Mouse (Mus musculus): ENCODE results near the gene Stxbp5l. TPM values are rescaled to one million over a fixed set of nuclear protein-coding genes. Genes with fewer than 3 reads are reported as not detected.

The Stxbp5l gene
- polyA plus RNA-seq (2015; fragmentation: Nextera tagmentation; extraction: Ambion mirVana) = 1.5 and 4.0 TPM in 2 replicates

DNA sequence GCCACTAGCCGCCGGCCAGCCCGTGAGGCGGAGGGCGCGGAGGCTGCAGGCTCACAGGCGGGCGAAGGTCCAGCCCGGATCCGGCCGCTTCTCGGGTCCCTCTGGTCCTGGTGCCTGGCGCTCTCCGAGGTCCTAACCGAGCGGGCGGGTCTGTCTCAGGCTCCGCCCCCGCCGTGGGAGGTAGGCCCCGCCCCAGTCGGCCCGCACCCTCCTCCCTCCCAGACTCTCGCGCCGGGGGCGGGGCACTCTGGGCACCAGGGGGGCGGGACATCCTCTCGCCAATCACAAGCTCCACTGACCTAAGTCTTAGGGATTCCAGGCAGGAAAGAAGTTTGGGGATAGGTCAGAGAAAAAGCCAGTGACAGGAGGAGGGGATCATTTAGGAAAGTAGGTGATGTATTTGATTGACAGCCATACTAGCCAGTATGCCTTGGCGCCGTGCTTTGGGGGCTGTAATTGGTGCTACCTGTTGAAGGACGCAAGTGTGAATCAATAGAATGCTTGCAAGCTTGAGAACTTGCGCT, at the start of gene Stxbp5l:
Gene Stxbp5l (minus strand): TSS at position 142 of the 524 bp plus-strand sequence.
- WGBS = under 1% methylated on average over 33 of the region's 33 CpGs
- Histone ChIP-seq H3K4me1 (ENCODE audit: insufficient read depth, low read length) (peaks cover 8% of the 10 kb centered on the region), H3K27me3 (ENCODE audit: insufficient read depth, low read length) (peaks cover 4% of the 10 kb centered on the region; the same call in 1 of the 2 replicates), H3K4me3 (ENCODE audit: low read length) (peak within 1 kb of the TSS; percentile 58), H3K36me3 (ENCODE audit: insufficient read depth, low read length) (no peaks in the 10 kb centered on the region), H3K9me3 (ENCODE audit: low read length) (no peaks in the 10 kb centered on the region), H3K9ac (replicated peaks; ENCODE audit: low read length) (peak within 1 kb of the TSS; percentile 31; the same call in 1 of the 2 replicates), H3K4me2 (replicated peaks; ENCODE audit: low read depth, low read length) (peak within 1 kb of the TSS; percentile 99), H3K27ac (ENCODE audit: low read length) (no peak within 1 kb of the TSS)
- ATAC-seq (ENCODE audit: low FRiP score, low TSS enrichment) = peak; percentile 99

DNA sequence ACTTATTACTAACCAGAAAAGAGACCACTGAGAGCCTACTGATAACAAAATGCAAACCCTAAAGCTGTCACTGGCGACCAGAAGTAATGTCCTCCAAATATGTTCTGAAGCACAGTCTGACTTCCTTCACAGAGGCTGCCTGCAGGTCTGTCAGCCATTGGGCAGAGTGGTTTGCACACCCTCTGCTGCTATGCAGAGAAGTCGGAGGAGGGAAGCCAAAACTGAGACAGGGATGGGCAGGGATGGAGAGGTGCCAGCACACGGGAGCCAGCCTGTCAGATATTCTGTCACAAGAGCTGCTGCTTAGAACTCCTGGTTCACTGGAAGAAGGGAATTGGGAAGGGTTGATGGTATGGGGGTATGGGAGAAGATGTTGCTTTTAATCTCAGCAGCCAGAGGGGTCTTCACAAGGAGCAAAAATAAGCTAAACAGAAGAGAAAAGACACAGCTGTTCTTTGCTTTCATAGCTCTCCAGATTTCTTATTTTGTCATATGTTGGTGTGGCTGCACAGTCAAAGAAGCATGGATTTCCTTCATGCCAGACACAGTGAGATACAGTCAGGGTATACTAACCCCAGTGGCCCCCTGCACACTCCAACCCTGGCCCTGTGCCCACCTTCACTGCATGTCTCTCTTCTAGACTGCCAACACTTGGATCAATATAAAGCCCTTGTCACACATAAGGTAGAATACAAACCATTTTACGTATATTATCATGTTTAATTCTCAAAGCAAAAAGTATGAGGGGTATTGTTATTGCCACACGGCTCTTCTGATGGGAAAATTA, 48.8 kb upstream of the Stxbp5l start:
- Histone ChIP-seq H3K4me3 (ENCODE audit: low read length) (no peak overlapping the region), H3K9me3 (ENCODE audit: low read length) (no peaks in the 10 kb centered on the region), H3K27me3 (ENCODE audit: insufficient read depth, low read length) (no peaks in the 10 kb centered on the region), H3K36me3 (ENCODE audit: insufficient read depth, low read length) (no peaks in the 10 kb centered on the region), H3K4me1 (ENCODE audit: insufficient read depth, low read length) (no peaks in the 10 kb centered on the region), H3K9ac (replicated peaks; ENCODE audit: low read length) (no peak overlapping the region), H3K27ac (ENCODE audit: low read length) (no peak overlapping the region), H3K4me2 (replicated peaks; ENCODE audit: low read depth, low read length) (no peak overlapping the region)
- ATAC-seq (ENCODE audit: low FRiP score, low TSS enrichment) = 0 out of 2 replicates have a peak, but pooled peaks have one; percentile 19
- WGBS = 59% methylated on average over 5 of the region's 5 CpGs

DNA sequence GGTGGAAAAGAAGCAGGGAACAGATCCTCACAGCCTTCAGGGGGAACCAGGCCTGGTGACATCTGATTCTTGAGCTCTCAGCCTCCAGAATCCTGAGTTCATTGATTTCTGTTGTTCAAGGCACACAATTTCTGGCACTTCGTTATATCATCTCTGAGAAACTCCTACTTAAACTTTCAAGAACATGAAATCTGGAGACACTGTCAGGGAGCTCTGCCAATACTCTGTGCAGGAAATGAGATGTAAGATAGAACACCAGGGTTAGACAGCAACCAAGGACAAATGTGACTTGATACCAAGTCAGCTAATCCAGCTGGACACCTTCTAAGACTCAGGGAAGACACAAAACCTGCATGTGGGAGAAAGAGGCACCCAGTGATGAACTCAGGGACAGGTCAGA, 40.7 kb upstream of the Stxbp5l start:
- no peak for ATAC-seq (ENCODE audit: low FRiP score, low TSS enrichment)
- Histone ChIP-seq H3K4me3 (ENCODE audit: low read length) (no peak overlapping the region), H3K9ac (replicated peaks; ENCODE audit: low read length) (no peak overlapping the region), H3K4me2 (replicated peaks; ENCODE audit: low read depth, low read length) (no peak overlapping the region), H3K36me3 (ENCODE audit: insufficient read depth, low read length) (no peaks in the 10 kb centered on the region), H3K27ac (ENCODE audit: low read length) (no peak overlapping the region), H3K27me3 (ENCODE audit: insufficient read depth, low read length) (no peaks in the 10 kb centered on the region), H3K4me1 (ENCODE audit: insufficient read depth, low read length) (no peaks in the 10 kb centered on the region), H3K9me3 (ENCODE audit: low read length) (no peaks in the 10 kb centered on the region)
- WGBS = 82% methylated on average over 1 of the region's 1 CpGs

DNA sequence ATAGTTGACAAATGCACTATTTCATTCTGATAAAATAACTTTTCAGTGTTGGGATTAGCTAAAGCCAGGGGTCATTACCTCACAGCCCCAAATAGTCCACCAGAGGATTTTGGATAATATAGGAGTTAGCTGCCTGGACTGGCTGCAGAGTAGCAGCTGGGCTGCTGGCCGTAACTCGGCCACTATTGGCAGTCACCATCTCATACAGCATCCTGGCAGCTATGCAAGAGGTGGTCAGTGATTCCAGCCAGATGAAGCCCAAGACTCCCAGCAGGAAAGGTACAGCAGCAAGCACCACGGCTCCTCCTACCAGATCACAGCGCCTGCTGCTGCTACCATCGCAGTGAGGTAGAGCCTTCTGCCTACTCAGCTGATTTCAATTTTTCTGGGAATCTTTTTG, 38.1 kb upstream of the Stxbp5l start:
- Histone ChIP-seq H3K9ac (replicated peaks; ENCODE audit: low read length) (no peak overlapping the region), H3K4me1 (ENCODE audit: insufficient read depth, low read length) (no peaks in the 10 kb centered on the region), H3K27me3 (ENCODE audit: insufficient read depth, low read length) (no peaks in the 10 kb centered on the region), H3K4me3 (ENCODE audit: low read length) (no peak overlapping the region), H3K36me3 (ENCODE audit: insufficient read depth, low read length) (no peaks in the 10 kb centered on the region), H3K4me2 (replicated peaks; ENCODE audit: low read depth, low read length) (no peak overlapping the region), H3K27ac (ENCODE audit: low read length) (no peak overlapping the region), H3K9me3 (ENCODE audit: low read length) (no peaks in the 10 kb centered on the region)
- ATAC-seq (ENCODE audit: low FRiP score, low TSS enrichment) = no peak
- 74% methylated on average over 5 of the region's 5 CpGs for WGBS

DNA sequence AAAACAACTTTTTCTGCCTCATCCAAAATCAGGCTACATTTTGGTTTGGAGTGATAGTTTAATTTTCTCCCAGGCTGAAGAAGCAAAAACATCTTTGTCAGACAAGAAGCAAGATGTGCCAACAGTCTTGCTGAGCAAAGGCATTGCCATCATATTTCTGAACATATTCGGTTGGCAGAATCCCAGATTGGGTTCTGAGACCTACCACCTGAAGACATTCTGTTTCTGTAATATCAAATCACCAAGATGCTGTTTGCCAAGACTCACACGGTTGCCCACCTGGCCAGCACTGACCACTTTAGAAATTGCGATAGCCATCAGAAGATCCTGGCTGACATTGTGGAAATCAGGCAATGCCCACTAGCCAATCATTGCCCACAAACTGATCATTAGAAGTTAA, 37.1 kb upstream of the Stxbp5l start:
- Histone ChIP-seq H3K4me2 (replicated peaks; ENCODE audit: low read depth, low read length) (no peak overlapping the region), H3K27ac (ENCODE audit: low read length) (no peak overlapping the region), H3K4me3 (ENCODE audit: low read length) (no peak overlapping the region), H3K4me1 (ENCODE audit: insufficient read depth, low read length) (no peaks in the 10 kb centered on the region), H3K9ac (replicated peaks; ENCODE audit: low read length) (no peak overlapping the region), H3K9me3 (ENCODE audit: low read length) (no peaks in the 10 kb centered on the region), H3K36me3 (ENCODE audit: insufficient read depth, low read length) (no peaks in the 10 kb centered on the region), H3K27me3 (ENCODE audit: insufficient read depth, low read length) (no peaks in the 10 kb centered on the region)
- ATAC-seq (ENCODE audit: low FRiP score, low TSS enrichment) = no peak
- 89% methylated on average over 3 of the region's 3 CpGs for WGBS

DNA sequence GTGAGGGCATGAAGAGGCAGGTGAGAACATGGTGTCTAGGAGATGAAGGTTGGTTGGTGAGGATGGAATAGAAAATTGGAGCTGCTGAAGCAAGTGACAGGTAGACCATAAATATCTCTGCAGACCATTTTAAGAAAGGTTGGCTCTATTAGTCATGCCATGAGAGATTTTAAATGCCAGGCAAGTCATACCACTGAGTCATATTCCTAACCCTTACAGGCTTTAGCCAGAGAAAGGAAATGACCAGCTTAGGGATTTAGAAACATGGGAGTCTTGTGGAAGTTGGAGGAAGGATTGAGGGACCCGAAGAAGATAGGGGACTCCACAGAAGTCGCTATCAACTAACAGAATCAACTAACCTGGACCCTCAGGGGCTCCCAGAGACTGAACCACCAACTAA, 35.8 kb upstream of the Stxbp5l start:
- H3K27me3 ChIP-seq (ENCODE audit: insufficient read depth, low read length) = no peaks in the 10 kb centered on the region
- no peaks in the 10 kb centered on the region for H3K9me3 ChIP-seq (ENCODE audit: low read length)
- no peak overlapping the region for H3K9ac ChIP-seq (replicated peaks; ENCODE audit: low read length)
- no peak overlapping the region for H3K4me2 ChIP-seq (replicated peaks; ENCODE audit: low read depth, low read length)
- H3K4me3 ChIP-seq (ENCODE audit: low read length) = no peak overlapping the region
- ATAC-seq (ENCODE audit: low FRiP score, low TSS enrichment) = no peak
- no peak overlapping the region for H3K27ac ChIP-seq (ENCODE audit: low read length)
- no peaks in the 10 kb centered on the region for H3K4me1 ChIP-seq (ENCODE audit: insufficient read depth, low read length)
- H3K36me3 ChIP-seq (ENCODE audit: insufficient read depth, low read length) = no peaks in the 10 kb centered on the region
- 83% methylated on average over 2 of the region's 2 CpGs for WGBS

DNA sequence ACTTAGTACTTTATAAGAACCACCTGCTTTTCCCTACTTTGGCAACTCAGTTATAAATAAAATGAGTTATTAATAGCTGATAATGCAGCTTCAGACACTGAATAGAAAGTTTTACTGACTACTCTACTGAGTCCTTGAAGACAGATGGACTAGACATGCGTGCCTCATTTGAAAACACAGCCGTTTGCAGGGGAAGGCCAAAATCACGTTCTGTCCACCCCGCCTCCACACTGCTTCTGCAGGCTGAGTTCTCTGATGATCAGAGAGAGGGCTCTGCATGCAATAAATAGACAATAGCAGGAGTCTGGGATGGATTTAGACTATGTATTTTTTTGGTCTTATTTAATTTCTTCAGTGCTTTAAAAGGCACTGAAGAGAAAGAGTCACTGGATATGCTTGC, 20.8 kb upstream of the Stxbp5l start:
- Histone ChIP-seq H3K4me2 (replicated peaks; ENCODE audit: low read depth, low read length) (no peak overlapping the region), H3K27me3 (ENCODE audit: insufficient read depth, low read length) (no peaks in the 10 kb centered on the region), H3K9ac (replicated peaks; ENCODE audit: low read length) (no peak overlapping the region), H3K4me3 (ENCODE audit: low read length) (no peak overlapping the region), H3K4me1 (ENCODE audit: insufficient read depth, low read length) (no peaks in the 10 kb centered on the region), H3K9me3 (ENCODE audit: low read length) (no peaks in the 10 kb centered on the region), H3K27ac (ENCODE audit: low read length) (no peak overlapping the region), H3K36me3 (ENCODE audit: insufficient read depth, low read length) (no peaks in the 10 kb centered on the region)
- ATAC-seq (ENCODE audit: low FRiP score, low TSS enrichment) = no peak
- WGBS = 70% methylated on average over 4 of the region's 4 CpGs

DNA sequence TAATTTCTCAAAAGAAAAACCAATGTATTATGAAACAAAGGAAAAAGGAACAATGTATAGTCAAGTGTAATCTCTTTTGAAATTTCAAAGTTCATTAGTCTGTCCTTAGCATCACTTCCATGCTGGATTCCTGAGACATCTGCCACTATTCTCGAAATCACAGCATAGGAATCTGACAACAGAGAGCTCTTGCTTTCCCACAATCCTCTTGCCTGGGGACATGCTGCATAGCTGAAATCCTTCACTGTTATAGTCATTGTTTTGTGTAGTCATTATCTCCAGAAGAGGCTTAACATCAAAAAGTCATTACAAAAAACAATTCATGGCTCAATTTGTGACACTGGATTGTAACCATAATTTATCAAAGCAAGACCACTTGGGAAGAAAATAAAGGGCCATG, 20.2 kb upstream of the Stxbp5l start:
- Histone ChIP-seq H3K9me3 (ENCODE audit: low read length) (no peaks in the 10 kb centered on the region), H3K9ac (replicated peaks; ENCODE audit: low read length) (no peak overlapping the region), H3K27me3 (ENCODE audit: insufficient read depth, low read length) (no peaks in the 10 kb centered on the region), H3K27ac (ENCODE audit: low read length) (no peak overlapping the region), H3K4me3 (ENCODE audit: low read length) (no peak overlapping the region), H3K36me3 (ENCODE audit: insufficient read depth, low read length) (no peaks in the 10 kb centered on the region), H3K4me1 (ENCODE audit: insufficient read depth, low read length) (no peaks in the 10 kb centered on the region), H3K4me2 (replicated peaks; ENCODE audit: low read depth, low read length) (no peak overlapping the region)
- no peak for ATAC-seq (ENCODE audit: low FRiP score, low TSS enrichment)
- 51% methylated on average over 1 of the region's 1 CpGs for WGBS

DNA sequence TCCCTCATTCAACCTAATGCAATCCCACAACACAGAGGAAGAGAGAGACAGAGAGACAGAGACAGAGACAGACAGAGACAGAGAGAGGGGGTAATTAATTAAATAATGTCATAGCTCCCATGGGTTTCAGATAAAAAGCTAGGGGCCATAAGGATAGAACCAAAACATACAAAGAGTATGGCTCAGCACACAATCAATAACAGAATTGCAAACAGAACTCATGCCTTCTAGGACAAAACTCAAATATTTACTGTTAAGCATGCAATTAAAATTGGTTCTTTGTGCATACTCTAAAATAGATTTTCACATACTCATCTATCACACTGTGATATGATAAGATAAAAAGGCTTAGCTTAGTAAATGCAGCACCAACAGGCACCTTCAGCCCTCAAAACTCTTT, 5.2 kb upstream of the Stxbp5l start:
- Histone ChIP-seq H3K4me3 (ENCODE audit: low read length) (no peak overlapping the region), H3K27ac (ENCODE audit: low read length) (no peak overlapping the region), H3K9me3 (ENCODE audit: low read length) (no peaks in the 10 kb centered on the region), H3K4me2 (replicated peaks; ENCODE audit: low read depth, low read length) (no peak overlapping the region), H3K9ac (replicated peaks; ENCODE audit: low read length) (no peak overlapping the region), H3K36me3 (ENCODE audit: insufficient read depth, low read length) (no peaks in the 10 kb centered on the region), H3K27me3 (ENCODE audit: insufficient read depth, low read length) (no peaks in the 10 kb centered on the region; the same call in 1 of the 2 replicates), H3K4me1 (ENCODE audit: insufficient read depth, low read length) (no peaks in the 10 kb centered on the region)
- no peak for ATAC-seq (ENCODE audit: low FRiP score, low TSS enrichment)

DNA sequence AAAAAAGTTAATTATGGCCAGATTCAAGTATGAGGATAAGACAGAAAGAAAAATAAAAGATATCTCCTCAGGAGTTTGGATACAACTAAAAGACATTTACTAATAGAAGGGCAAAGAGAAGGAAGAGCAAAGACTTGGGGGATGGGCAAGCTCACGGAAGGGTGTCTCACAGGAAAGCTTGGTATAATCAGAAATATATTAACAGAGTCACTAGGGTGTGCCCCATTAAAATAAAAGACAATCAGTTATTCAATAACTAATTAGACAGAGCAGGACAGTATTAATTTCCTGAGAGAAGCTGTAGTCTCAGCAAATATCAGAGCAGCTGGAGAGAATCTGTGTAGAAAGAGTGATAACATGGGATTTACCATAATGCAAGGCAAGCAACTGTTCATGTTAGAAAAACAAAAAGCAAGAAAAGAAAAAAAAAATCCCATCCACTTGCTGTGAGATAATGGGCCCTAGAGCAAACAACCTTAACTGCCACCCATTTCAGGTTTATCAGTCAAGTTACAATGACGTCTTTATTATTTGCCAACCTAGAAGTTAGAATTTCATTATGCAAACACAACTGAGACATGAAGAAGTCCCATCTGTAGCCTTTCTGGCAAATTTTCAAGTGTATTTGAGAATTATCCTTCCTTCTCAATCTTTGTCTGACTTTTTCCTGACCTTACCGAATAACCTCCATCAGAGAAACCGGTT, 4.6 kb upstream of the Stxbp5l start:
- 54% methylated on average over 4 of the region's 4 CpGs for WGBS
- Histone ChIP-seq H3K4me1 (ENCODE audit: insufficient read depth, low read length) (peaks cover under 1% of the 10 kb centered on the region; the same call in 1 of the 2 replicates), H3K9ac (replicated peaks; ENCODE audit: low read length) (no peak overlapping the region), H3K27me3 (ENCODE audit: insufficient read depth, low read length) (no peaks in the 10 kb centered on the region; the same call in 1 of the 2 replicates), H3K4me2 (replicated peaks; ENCODE audit: low read depth, low read length) (no peak overlapping the region), H3K27ac (ENCODE audit: low read length) (no peak overlapping the region), H3K4me3 (ENCODE audit: low read length) (no peak overlapping the region), H3K36me3 (ENCODE audit: insufficient read depth, low read length) (no peaks in the 10 kb centered on the region), H3K9me3 (ENCODE audit: low read length) (no peaks in the 10 kb centered on the region)
- no peak for ATAC-seq (ENCODE audit: low FRiP score, low TSS enrichment)
